8 mouse cellular contexts compared by ENCODE assay signal in the genomic region with DNA sequence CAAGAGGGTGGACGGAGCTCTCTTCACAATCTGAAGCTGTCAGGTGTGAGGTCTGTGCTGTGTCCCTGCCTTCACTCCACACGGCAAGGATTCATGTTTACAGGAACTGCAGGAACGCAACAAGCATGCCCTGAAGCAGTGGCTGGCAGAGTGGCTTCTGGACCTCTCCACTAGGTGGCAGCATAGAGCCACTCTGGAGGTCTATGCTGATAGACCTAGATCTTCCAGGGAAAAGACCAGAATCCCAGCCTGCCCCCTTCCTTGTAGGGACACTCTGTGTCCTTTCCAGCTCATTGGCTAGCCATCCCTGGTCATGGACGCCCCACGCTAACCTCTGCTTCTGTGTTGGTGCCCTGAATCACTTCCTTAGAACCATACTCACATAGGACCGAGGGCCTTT.
DNase-seq lines count a peak whose midpoint lies in the region; ATAC-seq lines count a peak whose summit lies in the region.

No protein-coding gene starts in this region.

- ATAC-seq in hindbrain, embryonic 12.5 days (ENCODE audit: low FRiP score) = peak; percentile 64

- H3K27me3 ChIP-seq in hindbrain, embryonic 12.5 days = no peaks in the 10 kb centered on the region

- no peak overlapping the region for H3K4me2 ChIP-seq in hindbrain, embryonic 12.5 days (replicated peaks)

- H3K27ac ChIP-seq in hindbrain, embryonic 12.5 days = no peak overlapping the region

- no peaks in the 10 kb centered on the region for H3K9me3 ChIP-seq in hindbrain, embryonic 12.5 days (replicated peaks)

- DNase-seq in NIH3T3 (ENCODE audit: low read depth) = peak; percentile 87
- DNase-seq in cerebellum, adult 9-11 months = peak; percentile 69
- DNase-seq in frontal cortex, adult 2 months (ENCODE audit: extremely low spot score in 1 of 2, low spot score in 1 of 2) = peak; percentile 60 to 93
- peak; percentile 72 for DNase-seq in layer of hippocampus, adult 9-11 months
- DNase-seq in lung, postnatal 10 days = peak; percentile 91
- peak; percentile 81 for DNase-seq in ovary, postnatal 36 days (ENCODE audit: low spot score)
- DNase-seq in thymus, postnatal 25 days = peak; percentile 78

- no peak overlapping the region for H3K4me3 ChIP-seq in hindbrain, embryonic 12.5 days

- no peaks in the 10 kb centered on the region for H3K4me1 ChIP-seq in hindbrain, embryonic 12.5 days

- H3K9ac ChIP-seq in hindbrain, embryonic 12.5 days = no peak overlapping the region

- peaks cover 76% of the 10 kb centered on the region for H3K36me3 ChIP-seq in hindbrain, embryonic 12.5 days

- 42% methylated on average over 6 of the region's 6 CpGs for WGBS in hindbrain, embryonic 12.5 days
